Mouse (Mus musculus) neural tube, embryonic 13.5 days (tissue): ENCODE measurements around the gene Il21r. TPM values are rescaled to one million over a fixed set of nuclear protein-coding genes. Genes with fewer than 3 reads are reported as not detected.

Experiments used
- ATAC-seq: fragments of 200-750 bp; cut with Nextera tagmentation; 2 replicates; pipeline ENCODE4 v1.8.0; 2017; ENCODE audit warnings: low read depth, mild to moderate bottlenecking, moderate TSS enrichment, moderate library complexity
- H3K27ac ChIP-seq: fragments of 300-500 bp; sonication (generic); replicated peaks from 2 replicates; pipeline ENCODE4 v1.5.1; 2015; ENCODE audit warnings: moderate library complexity, mild to moderate bottlenecking, inconsistent platforms
- H3K27me3 ChIP-seq: fragments of 300-500 bp; sonication (generic); 2 replicates; pipeline ENCODE4 v1.6.1; 2015; ENCODE audit warnings: mild to moderate bottlenecking, inconsistent platforms
- H3K36me3 ChIP-seq: fragments of 300-500 bp; sonication (generic); 2 replicates; pipeline ENCODE4 v1.6.1; 2015; ENCODE audit warnings: mild to moderate bottlenecking, inconsistent platforms
- H3K4me1 ChIP-seq: fragments of 300-500 bp; sonication (generic); replicated peaks from 2 replicates; pipeline ENCODE4 v1.6.1; 2015; ENCODE audit warnings: inconsistent platforms
- H3K4me2 ChIP-seq: fragments of 300-500 bp; sonication (generic); 2 replicates; pipeline ENCODE4 v1.6.1; 2015; ENCODE audit warnings: inconsistent platforms, mild to moderate bottlenecking, moderate library complexity
- H3K4me3 ChIP-seq: fragments of 300-500 bp; sonication (generic); 2 replicates; pipeline ENCODE4 v1.5.1; 2015; ENCODE audit warnings: mild to moderate bottlenecking, inconsistent platforms
- H3K9ac ChIP-seq: fragments of 300-500 bp; sonication (generic); 2 replicates; pipeline ENCODE4 v1.6.1; 2015; ENCODE audit warnings: moderate library complexity, mild to moderate bottlenecking, inconsistent platforms
- H3K9me3 ChIP-seq: fragments of 300-500 bp; sonication (generic); 2 replicates; pipeline ENCODE4 v1.6.1; 2016; ENCODE audit warnings: inconsistent platforms
- WGBS: fragments of 180-500 bp; shearing (Covaris S2); methylation state at CpG from one replicate; pipeline ENCODE4 v1.1.7; 2015; 5-methylcytosine and 5-hydroxymethylcytosine counted together
- polyA plus RNA-seq: library from polyadenylated mRNA; unstranded; fragments of >200 nt; fragmentation: Nextera tagmentation; extraction: Ambion mirVana; gene quantifications from 2 replicates; pipeline ENCODE4 v1.2.1, GENCODE M21; 2015

Il21r gene
- polyA plus RNA-seq = 0.25 and 0.61 TPM in 2 replicates

DNA sequence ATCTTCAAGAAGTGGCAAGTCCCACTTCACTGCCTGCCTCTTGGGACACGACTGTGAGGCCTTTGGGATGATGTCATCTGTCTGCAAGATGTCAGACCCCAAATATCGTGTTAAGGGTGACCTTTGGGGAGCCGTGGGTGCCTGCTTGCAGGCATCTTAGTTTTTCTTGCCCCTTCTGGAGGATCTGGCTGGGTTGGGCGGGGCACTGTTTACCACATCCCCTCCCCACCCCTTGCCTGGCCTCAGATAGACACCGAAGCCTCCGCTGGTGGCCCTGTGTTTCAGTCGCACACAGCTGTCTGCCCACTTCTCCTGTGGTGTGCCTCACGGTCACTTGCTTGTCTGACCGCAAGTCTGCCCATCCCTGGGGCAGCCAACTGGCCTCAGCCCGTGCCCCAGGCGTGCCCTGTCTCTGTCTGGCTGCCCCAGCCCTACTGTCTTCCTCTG is at the start of gene Il21r:
Il21r (plus strand) TSS at position 245 of the 447 bp plus-strand sequence.
- Histone ChIP-seq H3K4me1 (no peaks in the 10 kb centered on the region), H3K27me3 (no peaks in the 10 kb centered on the region), H3K9me3 (no peaks in the 10 kb centered on the region), H3K4me3 (no peak within 1 kb of the TSS), H3K4me2 (no peak within 1 kb of the TSS), H3K27ac (no peak within 1 kb of the TSS), H3K36me3 (no peaks in the 10 kb centered on the region), H3K9ac (no peak within 1 kb of the TSS)
- WGBS = 78% methylated on average over 11 of the region's 11 CpGs
- ATAC-seq = no peak

DNA sequence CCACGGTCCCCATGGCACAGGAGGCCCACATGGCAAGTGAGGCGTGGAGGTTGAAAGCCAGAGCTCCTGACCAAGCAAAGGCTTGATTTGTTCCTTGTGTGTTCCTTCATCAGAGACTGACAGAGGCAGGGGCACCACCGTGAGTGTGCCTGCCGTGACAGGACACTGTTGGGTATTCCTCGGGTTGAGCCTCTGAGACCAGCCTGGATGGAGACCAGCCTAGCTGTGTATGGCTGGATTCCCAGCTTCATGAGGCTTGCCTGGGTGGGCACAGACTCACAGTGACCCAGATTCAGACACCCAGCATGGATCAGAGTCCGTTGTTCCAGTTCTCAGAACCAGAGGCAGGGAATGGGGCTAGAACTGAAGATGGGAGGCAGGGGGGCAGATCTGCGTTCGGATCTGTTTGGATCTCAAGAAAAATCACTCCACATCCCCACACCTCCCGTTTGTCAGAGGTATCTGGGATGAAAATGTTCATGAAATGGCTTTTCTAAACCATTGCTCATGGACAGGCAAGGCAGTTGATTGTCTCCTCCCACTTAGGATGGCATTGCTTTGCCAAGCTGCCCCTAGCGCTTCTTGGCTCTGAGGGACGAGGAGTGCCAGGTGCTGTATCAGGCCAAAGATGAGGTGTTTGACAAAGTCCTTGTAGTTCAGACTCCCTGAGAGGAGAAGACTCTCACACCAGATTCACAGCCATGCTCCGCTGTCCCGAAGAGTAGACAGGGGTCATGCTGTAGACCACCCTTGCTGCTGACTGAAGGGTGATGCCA is 49.4 kb upstream of the Il21r start:
- no peak for ATAC-seq
- Histone ChIP-seq H3K27me3 (peaks cover 32% of the 10 kb centered on the region), H3K27ac (no peak overlapping the region), H3K9me3 (no peaks in the 10 kb centered on the region), H3K4me3 (no peak overlapping the region), H3K36me3 (no peaks in the 10 kb centered on the region), H3K9ac (no peak overlapping the region), H3K4me2 (peak overlapping the region; percentile 97; the same call in 1 of the 2 replicates), H3K4me1 (peaks cover 18% of the 10 kb centered on the region)
- WGBS = 91% methylated on average over 13 of the region's 13 CpGs

DNA sequence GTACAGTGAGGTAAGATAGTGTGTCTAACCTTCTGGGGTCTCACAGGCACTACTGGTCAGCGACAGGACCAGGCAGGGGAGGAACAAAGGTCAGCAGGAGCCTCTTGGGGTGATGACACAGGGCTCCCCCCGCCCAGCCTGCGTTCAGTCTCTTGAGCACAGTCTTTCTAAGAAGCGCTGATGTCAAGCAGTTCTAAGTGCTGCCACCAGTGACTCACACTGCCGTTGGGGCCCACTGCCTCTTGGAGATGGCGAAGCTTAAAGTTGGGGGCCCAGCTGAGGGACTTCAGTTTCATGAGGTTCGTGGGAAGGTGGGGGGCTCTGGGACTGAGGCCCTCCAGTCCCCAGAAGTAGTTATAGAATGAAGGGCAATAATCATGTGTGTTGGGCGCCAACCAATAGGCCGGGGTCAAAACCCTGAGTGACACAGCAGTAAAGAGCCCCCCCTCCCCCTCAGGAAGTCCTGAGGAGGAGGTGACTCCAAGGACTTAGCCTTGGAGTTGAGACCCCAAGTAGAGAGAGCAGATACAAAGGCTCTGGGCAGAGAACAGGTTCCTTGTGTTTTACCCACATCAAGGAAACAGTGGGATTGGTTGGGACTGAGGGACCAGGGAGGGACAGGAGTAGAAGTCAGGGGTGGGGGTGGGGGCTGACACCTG is 48.6 kb upstream of the Il21r start:
- no peaks in the 10 kb centered on the region for H3K9me3 ChIP-seq
- peaks cover 18% of the 10 kb centered on the region for H3K4me1 ChIP-seq
- ATAC-seq = no peak
- H3K36me3 ChIP-seq = no peaks in the 10 kb centered on the region
- 89% methylated on average over 9 of the region's 9 CpGs for WGBS
- H3K9ac ChIP-seq = no peak overlapping the region
- no peak overlapping the region for H3K4me3 ChIP-seq
- peaks cover 32% of the 10 kb centered on the region for H3K27me3 ChIP-seq
- H3K27ac ChIP-seq = no peak overlapping the region
- no peak overlapping the region; the same call in 1 of the 2 replicates for H3K4me2 ChIP-seq

DNA sequence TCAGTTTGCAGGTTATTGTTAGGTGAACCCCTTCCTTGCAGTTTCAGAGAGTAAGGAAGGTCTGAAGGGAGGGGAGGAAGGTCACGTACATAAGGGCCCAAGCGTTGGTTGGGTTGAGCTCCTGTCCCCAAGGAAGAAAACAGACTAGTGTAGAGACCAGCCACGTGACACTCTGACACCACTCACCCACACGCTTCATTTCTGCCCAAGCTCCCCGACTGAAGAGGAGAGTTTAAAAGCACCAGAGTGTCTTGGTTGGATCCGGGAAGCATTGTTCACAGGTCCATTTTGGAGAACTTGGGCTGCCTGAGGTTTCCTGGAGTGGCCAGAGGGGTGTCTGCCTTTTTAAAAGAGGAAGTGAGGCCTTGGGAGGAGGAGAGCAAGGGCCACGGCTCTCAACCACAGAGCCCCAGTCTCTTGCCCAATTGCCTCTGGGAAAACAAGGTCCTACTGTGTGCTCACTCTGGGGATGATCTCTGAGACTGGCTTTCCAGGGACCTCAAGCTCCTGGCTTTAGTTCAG is 47.8 kb upstream of the Il21r start:
- WGBS = 84% methylated on average over 7 of the region's 7 CpGs
- peaks cover 18% of the 10 kb centered on the region for H3K4me1 ChIP-seq
- no peak for ATAC-seq

DNA sequence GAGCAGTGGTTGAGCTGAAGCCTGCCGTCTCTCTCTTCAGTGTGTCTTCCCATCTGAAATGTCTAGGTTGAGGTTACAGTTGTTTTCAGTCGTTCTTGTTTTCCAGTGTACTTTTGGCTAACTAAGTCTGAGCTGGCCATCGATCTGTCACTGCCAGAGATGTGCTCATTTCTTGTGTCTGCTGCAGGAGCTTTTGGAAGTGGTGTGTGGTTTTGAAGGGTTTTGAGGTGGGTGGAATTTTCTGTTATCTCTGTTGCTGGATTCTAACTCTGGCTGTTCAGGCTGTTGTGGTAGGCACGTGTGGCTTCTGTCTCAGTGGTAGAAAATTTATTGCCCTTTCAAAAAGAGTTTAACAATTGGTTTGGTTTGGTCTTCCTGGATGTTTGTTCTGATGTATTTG is 47.1 kb upstream of the Il21r start:
- peaks cover 19% of the 10 kb centered on the region for H3K4me1 ChIP-seq
- no peaks in the 10 kb centered on the region for H3K36me3 ChIP-seq
- no peak overlapping the region for H3K4me2 ChIP-seq
- ATAC-seq = no peak
- WGBS = 73% methylated on average over 4 of the region's 4 CpGs
- no peak overlapping the region for H3K4me3 ChIP-seq
- no peak overlapping the region for H3K9ac ChIP-seq
- H3K27me3 ChIP-seq = peaks cover 19% of the 10 kb centered on the region
- no peak overlapping the region for H3K27ac ChIP-seq
- no peaks in the 10 kb centered on the region for H3K9me3 ChIP-seq

More for the DNA sequence above, 47.8 kb upstream of the Il21r start:
- H3K4me3 ChIP-seq = no peak overlapping the region
- no peaks in the 10 kb centered on the region for H3K36me3 ChIP-seq
- peaks cover 26% of the 10 kb centered on the region for H3K27me3 ChIP-seq
- no peak overlapping the region for H3K4me2 ChIP-seq
- H3K9me3 ChIP-seq = no peaks in the 10 kb centered on the region
- no peak overlapping the region for H3K27ac ChIP-seq
- H3K9ac ChIP-seq = no peak overlapping the region

DNA sequence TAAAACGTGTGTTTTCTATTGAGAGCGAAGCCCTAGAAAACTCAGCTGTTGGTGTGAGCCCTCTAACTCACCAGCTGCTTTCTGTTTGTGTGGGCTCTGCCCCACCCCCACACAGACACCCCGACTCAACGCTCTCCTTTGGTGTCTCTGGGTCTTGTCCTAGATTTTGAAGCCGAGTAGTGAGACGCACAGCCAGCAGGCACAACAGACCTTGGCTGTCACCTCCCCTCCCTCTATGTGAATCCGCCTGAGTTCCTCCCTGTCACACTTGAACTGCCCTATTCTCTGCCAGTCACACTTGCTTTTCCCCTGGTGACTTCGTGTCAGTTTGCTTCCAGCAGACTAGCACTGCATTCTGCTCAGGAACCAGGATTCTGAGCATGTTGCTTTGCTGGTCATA is 46.4 kb upstream of the Il21r start:
- 77% methylated on average over 8 of the region's 8 CpGs for WGBS
- Histone ChIP-seq H3K9ac (no peak overlapping the region), H3K4me2 (no peak overlapping the region), H3K27me3 (peaks cover 14% of the 10 kb centered on the region), H3K9me3 (no peaks in the 10 kb centered on the region), H3K27ac (no peak overlapping the region), H3K4me3 (no peak overlapping the region), H3K4me1 (peaks cover 18% of the 10 kb centered on the region), H3K36me3 (no peaks in the 10 kb centered on the region)
- ATAC-seq = no peak

DNA sequence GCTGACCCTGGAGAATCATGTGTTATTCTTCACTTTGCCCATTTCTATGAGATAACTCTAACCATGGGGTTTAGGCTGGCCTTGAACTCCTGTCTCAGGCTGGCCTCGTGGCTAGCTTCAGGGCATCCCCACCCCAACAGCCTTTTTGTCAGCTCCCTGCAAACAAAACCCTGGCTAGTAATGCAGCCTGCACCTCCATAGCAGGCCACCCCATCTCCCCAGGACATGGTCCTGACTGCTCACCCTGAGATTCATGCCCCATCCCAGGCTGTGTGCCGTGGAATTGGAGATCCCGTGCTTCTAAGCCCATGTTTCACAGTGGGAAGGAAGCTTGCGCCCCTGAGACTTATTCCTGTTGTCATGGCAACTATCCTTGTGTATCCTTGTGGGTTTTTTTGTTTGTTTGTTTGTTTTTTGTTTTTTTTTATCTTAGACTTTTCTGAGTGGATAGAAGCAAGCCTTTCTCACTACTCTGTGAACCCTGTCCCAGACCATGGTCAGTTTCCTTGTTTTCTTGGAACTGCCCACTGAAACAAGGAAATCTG is 44.8 kb upstream of the Il21r start:
- Histone ChIP-seq H3K4me1 (peaks cover 7% of the 10 kb centered on the region), H3K27me3 (peaks cover 4% of the 10 kb centered on the region; the same call in 1 of the 2 replicates), H3K4me3 (no peak overlapping the region), H3K27ac (no peak overlapping the region), H3K4me2 (no peak overlapping the region), H3K9me3 (no peaks in the 10 kb centered on the region), H3K36me3 (no peaks in the 10 kb centered on the region), H3K9ac (no peak overlapping the region)
- ATAC-seq = no peak
- WGBS = 52% methylated on average over 4 of the region's 4 CpGs

DNA sequence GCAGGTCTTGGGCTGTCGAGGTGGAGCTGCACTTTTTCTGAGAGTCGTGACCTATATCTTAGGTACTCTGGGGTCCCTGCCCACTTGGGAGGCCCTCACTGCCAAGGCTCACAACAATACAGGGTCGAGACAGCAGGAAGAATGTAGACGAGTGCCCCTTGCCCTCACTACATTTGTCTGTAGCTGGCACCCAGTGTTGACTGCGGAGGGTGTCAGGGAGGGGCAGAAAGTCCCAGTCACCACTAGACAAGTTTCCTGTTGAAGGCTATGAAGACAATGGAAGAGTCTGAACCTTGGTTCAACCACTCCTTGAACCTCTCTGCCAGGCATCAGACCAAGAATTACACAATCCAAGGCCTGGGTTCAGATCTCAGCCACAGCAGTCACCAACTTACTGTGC is 44.2 kb upstream of the Il21r start:
- H3K36me3 ChIP-seq = no peaks in the 10 kb centered on the region

DNA sequence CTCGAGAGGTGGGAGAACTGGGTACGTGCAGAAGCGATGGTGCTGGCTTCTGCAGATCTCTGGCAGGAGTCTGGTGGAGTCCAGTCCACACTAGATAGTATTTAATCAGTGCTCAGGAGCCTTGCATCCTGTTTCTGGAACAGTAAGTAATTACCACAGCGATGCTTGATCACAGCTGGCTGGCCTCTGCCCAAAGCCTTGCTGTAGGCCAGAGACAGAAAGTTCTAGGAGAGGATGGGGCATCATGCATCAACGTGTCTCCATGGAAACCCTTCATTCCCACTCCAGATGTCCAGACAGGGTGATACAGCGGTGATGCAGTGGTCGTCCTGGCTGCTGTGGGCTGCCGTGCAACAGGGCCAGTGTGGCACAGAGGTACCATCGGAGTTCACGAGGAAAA is 43.7 kb upstream of the Il21r start:
- Histone ChIP-seq H3K36me3 (no peaks in the 10 kb centered on the region), H3K4me3 (no peak overlapping the region), H3K27ac (no peak overlapping the region), H3K4me2 (no peak overlapping the region), H3K9ac (no peak overlapping the region), H3K9me3 (no peaks in the 10 kb centered on the region), H3K27me3 (no peaks in the 10 kb centered on the region), H3K4me1 (peaks cover 7% of the 10 kb centered on the region)
- ATAC-seq = no peak
- WGBS = 90% methylated on average over 10 of the region's 10 CpGs

More for the DNA sequence above, 44.2 kb upstream of the Il21r start:
- Histone ChIP-seq H3K4me2 (no peak overlapping the region), H3K27ac (no peak overlapping the region), H3K9me3 (no peaks in the 10 kb centered on the region), H3K4me3 (no peak overlapping the region), H3K27me3 (no peaks in the 10 kb centered on the region), H3K9ac (no peak overlapping the region), H3K4me1 (peaks cover 7% of the 10 kb centered on the region)
- ATAC-seq = no peak
- WGBS = 70% methylated on average over 5 of the region's 5 CpGs

DNA sequence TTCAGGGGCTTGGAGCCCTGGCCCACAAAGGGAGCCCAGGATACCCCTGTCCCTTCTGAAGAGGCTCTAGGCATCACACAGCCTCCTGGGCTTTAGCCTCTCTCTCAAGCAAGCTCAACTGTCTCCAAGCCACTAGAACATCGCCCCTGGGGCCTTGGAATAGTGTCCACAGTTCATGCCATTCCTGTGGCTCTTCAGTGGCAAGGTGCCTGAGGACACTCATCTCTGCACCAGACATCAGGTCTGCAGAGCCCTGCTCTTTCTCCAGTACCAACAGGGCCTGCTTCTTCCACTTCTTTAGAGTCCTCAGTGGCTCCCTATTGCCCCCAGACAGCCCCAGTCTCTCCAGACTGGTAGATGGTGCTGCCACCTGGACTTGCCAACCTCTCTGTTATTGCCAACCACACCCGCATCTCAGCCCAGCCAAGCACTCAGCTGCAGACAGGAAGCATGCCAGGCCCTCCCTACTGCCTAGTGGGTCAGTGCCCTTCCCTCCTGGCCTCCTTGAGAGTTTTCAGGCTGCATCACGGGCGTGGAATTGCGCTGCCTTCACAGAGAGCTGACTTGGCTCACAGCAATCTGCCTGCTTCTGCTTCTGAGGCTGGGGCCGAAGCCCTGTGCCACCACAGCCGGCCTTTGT is 43.0 kb upstream of the Il21r start:
- Histone ChIP-seq H3K27me3 (no peaks in the 10 kb centered on the region), H3K4me3 (no peak overlapping the region), H3K27ac (no peak overlapping the region), H3K4me2 (no peak overlapping the region), H3K9me3 (no peaks in the 10 kb centered on the region), H3K4me1 (peaks cover 7% of the 10 kb centered on the region), H3K36me3 (no peaks in the 10 kb centered on the region), H3K9ac (no peak overlapping the region)
- ATAC-seq = no peak
- WGBS = 87% methylated on average over 7 of the region's 7 CpGs

DNA sequence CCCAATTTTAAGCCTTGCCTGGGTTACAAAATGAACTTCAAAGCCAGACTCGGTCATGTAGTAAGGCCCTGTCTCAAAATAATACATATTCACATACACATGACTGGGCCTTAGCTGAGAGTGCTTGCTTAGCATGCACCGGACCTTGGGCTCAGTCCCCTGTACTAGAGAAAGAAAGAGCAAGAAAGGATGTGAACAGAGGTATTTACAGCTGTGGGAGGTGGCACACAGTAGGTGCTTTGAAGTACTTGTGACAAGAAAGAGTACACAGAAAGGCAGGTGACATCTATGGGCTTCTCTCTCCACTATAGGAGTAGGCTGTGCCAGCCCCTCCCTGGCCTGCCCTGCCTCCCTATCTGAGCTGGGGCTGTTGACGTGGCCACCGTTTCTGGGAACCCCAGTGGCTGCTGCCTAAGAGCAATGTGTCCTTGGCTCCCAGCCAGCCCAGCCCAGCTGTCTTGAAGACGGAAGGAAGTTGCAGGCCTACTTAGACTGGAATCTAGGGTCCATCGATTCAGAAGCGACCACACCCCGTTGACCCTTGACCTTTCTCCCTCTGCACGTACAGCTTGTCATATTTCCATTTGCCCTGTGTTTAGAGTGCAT is 42.0 kb upstream of the Il21r start:
- H3K4me2 ChIP-seq = no peak overlapping the region
- H3K4me1 ChIP-seq = peaks cover 11% of the 10 kb centered on the region
- no peaks in the 10 kb centered on the region for H3K27me3 ChIP-seq
- no peak for ATAC-seq
- no peak overlapping the region for H3K4me3 ChIP-seq
- WGBS = 63% methylated on average over 9 of the region's 9 CpGs
- H3K27ac ChIP-seq = no peak overlapping the region
- H3K9ac ChIP-seq = no peak overlapping the region
- no peaks in the 10 kb centered on the region for H3K9me3 ChIP-seq
- H3K36me3 ChIP-seq = no peaks in the 10 kb centered on the region
